Mouse (Mus musculus) intestine, embryonic 14.5 days (tissue): ENCODE data around the gene Mterf4. TPM values are rescaled to one million over a fixed set of nuclear protein-coding genes. Genes with fewer than 3 reads are reported as not detected.
A peak's percentile ranks its signal among the peaks of the same experiment; 100 is the strongest.

Source experiments
- ATAC-seq: fragments of 200-750 bp; cut with Nextera tagmentation; replicated peaks from 2 replicates; pipeline ENCODE4 v1.8.0; 2017; ENCODE audit warnings: low read depth, moderate number of reproducible peaks, moderate TSS enrichment, moderate library complexity; ENCODE audit not compliant: low FRiP score, low TSS enrichment
- DNase-seq: peaks from one replicate; pipeline ENCODE4 v3.0.0-alpha.2; 2018; ENCODE audit warnings: low spot score
- H3K27ac ChIP-seq: fragments of 300-500 bp; sonication (generic); 2 replicates; pipeline ENCODE4 v1.5.1; 2014; ENCODE audit warnings: low read depth, mild to moderate bottlenecking, control low read depth
- H3K27me3 ChIP-seq: fragments of 300-500 bp; sonication (generic); replicated peaks from 2 replicates; pipeline ENCODE4 v1.6.1; 2014; ENCODE audit warnings: low read length, control low read depth; ENCODE audit not compliant: control insufficient read depth, insufficient read depth
- H3K36me3 ChIP-seq: fragments of 300-500 bp; sonication (generic); 2 replicates; pipeline ENCODE4 v1.6.1; 2014; ENCODE audit warnings: low read length, control low read depth; ENCODE audit not compliant: control insufficient read depth, insufficient read depth
- H3K4me1 ChIP-seq: fragments of 300-500 bp; sonication (generic); replicated peaks from 2 replicates; pipeline ENCODE4 v1.6.1; 2014; ENCODE audit warnings: low read length, control low read depth, mixed read lengths; ENCODE audit not compliant: control insufficient read depth, insufficient read depth
- H3K4me2 ChIP-seq: fragments of 300-500 bp; sonication (generic); 2 replicates; pipeline ENCODE4 v1.6.1; 2014; ENCODE audit warnings: low read length
- H3K4me3 ChIP-seq: fragments of 300-500 bp; sonication (generic); 2 replicates; pipeline ENCODE4 v1.5.1; 2014; ENCODE audit warnings: low read depth, low read length, control low read depth, mixed read lengths
- H3K9ac ChIP-seq: fragments of 300-500 bp; sonication (generic); 2 replicates; pipeline ENCODE4 v1.6.1; 2014; ENCODE audit warnings: mild to moderate bottlenecking, low read length
- H3K9me3 ChIP-seq: fragments of 300-500 bp; sonication (generic); 2 replicates; pipeline ENCODE4 v1.6.1; 2016; ENCODE audit warnings: low read length, control low read depth; ENCODE audit not compliant: control insufficient read depth
- WGBS: fragments of 180-500 bp; shearing (Covaris S2); extraction: QIAGEN DNeasy Blood & Tissue Kit; methylation state at CpG from one replicate; pipeline ENCODE4 v1.1.7; 2014; 5-methylcytosine and 5-hydroxymethylcytosine counted together
- polyA plus RNA-seq: library from polyadenylated mRNA; unstranded; fragments of >200 nt; fragmentation: Nextera tagmentation; extraction: Ambion mirVana; gene quantifications from 2 replicates; pipeline ENCODE4 v1.2.1, GENCODE M21; 2014

Gene Mterf4
- polyA plus RNA-seq, 1 experiment from 2014 or later, result 25.4 TPM

- no peak for DNase-seq
- no peak for ATAC-seq
- H3K36me3 ChIP-seq, result no peaks in the 10 kb centered on the region
- H3K4me3 ChIP-seq, result no peak overlapping the region
- WGBS, result 69% methylated on average over 6 of the region's 6 CpGs
- no peaks in the 10 kb centered on the region for H3K9me3 ChIP-seq
- H3K4me2 ChIP-seq, result no peak overlapping the region
- no peak overlapping the region for H3K27ac ChIP-seq
- no peaks in the 10 kb centered on the region for H3K4me1 ChIP-seq
- H3K27me3 ChIP-seq, result no peaks in the 10 kb centered on the region
- H3K9ac ChIP-seq, result no peak overlapping the region
Observed at GRCm38 (mm10) chr1:93275561-93275960, 30.2 kb downstream of the Mterf4 start.

GRCm38 (mm10) chr1:93272409-93272821, 33.3 kb downstream of the Mterf4 start:
- peak; percentile 85 for DNase-seq
- 0 out of 2 replicates have a peak, but pooled peaks have one; percentile 27 for ATAC-seq
- 3% methylated on average over 16 of the region's 16 CpGs for WGBS
- Histone ChIP-seq H3K9ac (no peak overlapping the region), H3K27ac (no peak overlapping the region), H3K36me3 (no peaks in the 10 kb centered on the region), H3K9me3 (no peaks in the 10 kb centered on the region), H3K4me3 (no peak overlapping the region), H3K27me3 (no peaks in the 10 kb centered on the region), H3K4me2 (no peak overlapping the region), H3K4me1 (no peaks in the 10 kb centered on the region)

GRCm38 (mm10) chr1:93271751-93272150, 34.0 kb downstream of the Mterf4 start:
- Histone ChIP-seq H3K4me2 (no peak overlapping the region), H3K9me3 (no peaks in the 10 kb centered on the region), H3K36me3 (no peaks in the 10 kb centered on the region), H3K4me1 (no peaks in the 10 kb centered on the region), H3K27me3 (no peaks in the 10 kb centered on the region), H3K4me3 (no peak overlapping the region), H3K9ac (no peak overlapping the region), H3K27ac (no peak overlapping the region)
- WGBS, result 78% methylated on average over 6 of the region's 6 CpGs
- DNase-seq (no peak), ATAC-seq (no peak)

GRCm38 (mm10) chr1:93270516-93271240, 35.0 kb downstream of the Mterf4 start:
- H3K27ac ChIP-seq, result no peak overlapping the region
- H3K4me3 ChIP-seq, result no peak overlapping the region
- H3K9me3 ChIP-seq, result no peaks in the 10 kb centered on the region
- WGBS, result 67% methylated on average over 3 of the region's 3 CpGs
- H3K9ac ChIP-seq, result no peak overlapping the region
- H3K4me1 ChIP-seq, result no peaks in the 10 kb centered on the region
- no peak overlapping the region for H3K4me2 ChIP-seq
- no peak for DNase-seq
- no peak for ATAC-seq
- H3K36me3 ChIP-seq, result no peaks in the 10 kb centered on the region
- no peaks in the 10 kb centered on the region for H3K27me3 ChIP-seq

GRCm38 (mm10) chr1:93268246-93268645, 37.5 kb downstream of the Mterf4 start:
- ATAC-seq, result no peak
- WGBS, result 86% methylated on average over 2 of the region's 2 CpGs
- no peak overlapping the region for H3K4me3 ChIP-seq
- no peak overlapping the region for H3K9ac ChIP-seq
- no peaks in the 10 kb centered on the region for H3K4me1 ChIP-seq
- no peaks in the 10 kb centered on the region for H3K27me3 ChIP-seq
- H3K27ac ChIP-seq, result no peak overlapping the region
- no peaks in the 10 kb centered on the region for H3K36me3 ChIP-seq
- no peaks in the 10 kb centered on the region for H3K9me3 ChIP-seq
- DNase-seq, result no peak
- no peak overlapping the region for H3K4me2 ChIP-seq

- Histone ChIP-seq H3K36me3 (no peaks in the 10 kb centered on the region), H3K4me3 (no peak overlapping the region), H3K27ac (no peak overlapping the region), H3K4me2 (no peak overlapping the region), H3K9ac (no peak overlapping the region), H3K27me3 (no peaks in the 10 kb centered on the region), H3K4me1 (no peaks in the 10 kb centered on the region), H3K9me3 (no peaks in the 10 kb centered on the region)
- 25% methylated on average over 3 of the region's 3 CpGs for WGBS
- no peak for DNase-seq
- ATAC-seq, result no peak
Observed at GRCm38 (mm10) chr1:93267207-93267606, 38.5 kb downstream of the Mterf4 start.

GRCm38 (mm10) chr1:93257560-93257959, 48.2 kb downstream of the Mterf4 start:
- H3K9me3 ChIP-seq, result no peaks in the 10 kb centered on the region
- no peaks in the 10 kb centered on the region for H3K27me3 ChIP-seq
- DNase-seq, result no peak
- no peak overlapping the region for H3K27ac ChIP-seq
- no peak overlapping the region for H3K4me2 ChIP-seq
- 82% methylated on average over 1 of the region's 1 CpGs for WGBS
- no peaks in the 10 kb centered on the region for H3K4me1 ChIP-seq
- no peak overlapping the region for H3K4me3 ChIP-seq
- H3K36me3 ChIP-seq, result no peaks in the 10 kb centered on the region
- no peak for ATAC-seq
- no peak overlapping the region for H3K9ac ChIP-seq

- no peak for ATAC-seq
- WGBS, result 90% methylated on average over 7 of the region's 7 CpGs
- H3K9me3 ChIP-seq, result no peaks in the 10 kb centered on the region
Observed at GRCm38 (mm10) chr1:93255761-93256160, 50.0 kb downstream of the Mterf4 start.

GRCm38 (mm10) chr1:93252586-93252985, 53.1 kb downstream of the Mterf4 start:
- ATAC-seq, result no peak

More at GRCm38 (mm10) chr1:93255761-93256160, 50.0 kb downstream of the Mterf4 start:
- Histone ChIP-seq H3K36me3 (no peaks in the 10 kb centered on the region), H3K27ac (no peak overlapping the region), H3K4me3 (no peak overlapping the region), H3K4me1 (no peaks in the 10 kb centered on the region), H3K27me3 (no peaks in the 10 kb centered on the region), H3K9ac (no peak overlapping the region), H3K4me2 (no peak overlapping the region)
- no peak for DNase-seq

More at GRCm38 (mm10) chr1:93252586-93252985, 53.1 kb downstream of the Mterf4 start:
- 44% methylated on average over 2 of the region's 2 CpGs for WGBS
- Histone ChIP-seq H3K9me3 (no peaks in the 10 kb centered on the region), H3K36me3 (no peaks in the 10 kb centered on the region), H3K27ac (no peak overlapping the region), H3K9ac (no peak overlapping the region), H3K4me2 (no peak overlapping the region), H3K27me3 (no peaks in the 10 kb centered on the region), H3K4me3 (no peak overlapping the region), H3K4me1 (no peaks in the 10 kb centered on the region)
- DNase-seq, result no peak
